Mouse (Mus musculus) embryonic facial prominence, embryonic 12.5 days (tissue): ENCODE results near the gene Dhx32. TPM values are rescaled to one million over a fixed set of nuclear protein-coding genes. Genes with fewer than 3 reads are reported as not detected.

Source experiments
- ATAC-seq: fragments of 200-750 bp; cut with Nextera tagmentation; 2 replicates; pipeline ENCODE4 v1.8.0; 2017; ENCODE audit not compliant: insufficient number of reproducible peaks, insufficient read depth, low FRiP score, low TSS enrichment
- H3K27ac ChIP-seq: fragments of 300-500 bp; sonication (generic); 2 replicates; pipeline ENCODE4 v1.5.1; 2016; ENCODE audit warnings: mild to moderate bottlenecking
- H3K27me3 ChIP-seq: fragments of 300-500 bp; sonication (generic); 2 replicates; pipeline ENCODE4 v1.6.1; 2016; ENCODE audit warnings: mild to moderate bottlenecking, moderate library complexity
- H3K36me3 ChIP-seq: fragments of 300-500 bp; sonication (generic); 2 replicates; pipeline ENCODE4 v1.6.1; 2016; ENCODE audit warnings: mild to moderate bottlenecking
- H3K4me1 ChIP-seq: fragments of 300-500 bp; sonication (generic); 2 replicates; pipeline ENCODE4 v1.6.1; 2016
- H3K4me2 ChIP-seq: fragments of 300-500 bp; sonication (generic); replicated peaks from 2 replicates; pipeline ENCODE4 v1.6.1; 2016; ENCODE audit warnings: mild to moderate bottlenecking, moderate library complexity
- H3K4me3 ChIP-seq: fragments of 300-500 bp; sonication (generic); 2 replicates; pipeline ENCODE4 v1.5.1; 2016; ENCODE audit warnings: mild to moderate bottlenecking
- H3K9ac ChIP-seq: fragments of 300-500 bp; sonication (generic); 2 replicates; pipeline ENCODE4 v1.6.1; 2016; ENCODE audit warnings: mild to moderate bottlenecking, moderate library complexity
- H3K9me3 ChIP-seq: fragments of 300-500 bp; sonication (generic); 2 replicates; pipeline ENCODE4 v1.6.1; 2016; ENCODE audit warnings: mild to moderate bottlenecking, moderate library complexity
- WGBS: fragments of 180-500 bp; shearing (Covaris S2); methylation state at CpG from one replicate; pipeline ENCODE4 v1.1.7; 2016; 5-methylcytosine and 5-hydroxymethylcytosine counted together
- polyA plus RNA-seq: library from polyadenylated mRNA; unstranded; fragments of >200 nt; fragmentation: Nextera tagmentation; extraction: Ambion mirVana; gene quantifications from 2 replicates; pipeline ENCODE4 v1.2.1, GENCODE M21; 2016

The Dhx32 gene
- polyA plus RNA-seq, 1 experiment from 2014 or later, result 28.3 TPM

- H3K9ac ChIP-seq, result no peak overlapping the region
- no peak overlapping the region for H3K27ac ChIP-seq
- 0 out of 2 replicates have a peak, but pooled peaks cover 3% of the 10 kb centered on the region for H3K36me3 ChIP-seq
- ATAC-seq, result no peak
- H3K4me3 ChIP-seq, result no peak overlapping the region
- H3K4me2 ChIP-seq, result no peak overlapping the region
- H3K27me3 ChIP-seq, result no peaks in the 10 kb centered on the region
- no peaks in the 10 kb centered on the region for H3K4me1 ChIP-seq
- WGBS, result 83% methylated on average over 8 of the region's 8 CpGs
- no peaks in the 10 kb centered on the region for H3K9me3 ChIP-seq
Observed at GRCm38 (mm10) chr7:133747372-133747771, 35.2 kb downstream of the Dhx32 start.

- Histone ChIP-seq H3K27me3 (no peaks in the 10 kb centered on the region), H3K4me1 (no peaks in the 10 kb centered on the region), H3K27ac (no peak overlapping the region), H3K4me2 (no peak overlapping the region), H3K4me3 (no peak overlapping the region), H3K9ac (no peak overlapping the region), H3K36me3 (peaks cover 17% of the 10 kb centered on the region; the same call in 1 of the 2 replicates), H3K9me3 (no peaks in the 10 kb centered on the region)
- ATAC-seq, result no peak
- 62% methylated on average over 4 of the region's 4 CpGs for WGBS
Observed at GRCm38 (mm10) chr7:133744701-133745100, 37.8 kb downstream of the Dhx32 start.

GRCm38 (mm10) chr7:133744209-133744608 lies 38.3 kb downstream of the Dhx32 start:
- Histone ChIP-seq H3K4me3 (no peak overlapping the region), H3K4me1 (no peaks in the 10 kb centered on the region), H3K9me3 (no peaks in the 10 kb centered on the region), H3K36me3 (peaks cover 17% of the 10 kb centered on the region; the same call in 1 of the 2 replicates), H3K27ac (no peak overlapping the region), H3K4me2 (no peak overlapping the region), H3K9ac (no peak overlapping the region), H3K27me3 (no peaks in the 10 kb centered on the region)
- no peak for ATAC-seq
- 83% methylated on average over 1 of the region's 1 CpGs for WGBS

- WGBS, result 73% methylated on average over 4 of the region's 4 CpGs
- no peak overlapping the region for H3K4me3 ChIP-seq
Observed at GRCm38 (mm10) chr7:133743611-133744010, 38.9 kb downstream of the Dhx32 start.

GRCm38 (mm10) chr7:133742530-133743325 lies 39.8 kb downstream of the Dhx32 start:
- Histone ChIP-seq H3K4me3 (no peak overlapping the region), H3K9me3 (no peaks in the 10 kb centered on the region), H3K27ac (no peak overlapping the region), H3K27me3 (no peaks in the 10 kb centered on the region), H3K36me3 (peaks cover 17% of the 10 kb centered on the region; the same call in 1 of the 2 replicates), H3K4me1 (no peaks in the 10 kb centered on the region), H3K9ac (no peak overlapping the region), H3K4me2 (no peak overlapping the region)
- no peak for ATAC-seq
- 94% methylated on average over 12 of the region's 12 CpGs for WGBS

More at GRCm38 (mm10) chr7:133743611-133744010, 38.9 kb downstream of the Dhx32 start:
- Histone ChIP-seq H3K27me3 (no peaks in the 10 kb centered on the region), H3K4me1 (no peaks in the 10 kb centered on the region), H3K9ac (no peak overlapping the region), H3K4me2 (no peak overlapping the region), H3K9me3 (no peaks in the 10 kb centered on the region), H3K36me3 (peaks cover 17% of the 10 kb centered on the region; the same call in 1 of the 2 replicates), H3K27ac (no peak overlapping the region)
- ATAC-seq, result no peak

GRCm38 (mm10) chr7:133740558-133740957 lies 42.0 kb downstream of the Dhx32 start:
- Histone ChIP-seq H3K27ac (no peak overlapping the region), H3K9me3 (no peaks in the 10 kb centered on the region), H3K36me3 (peaks cover 13% of the 10 kb centered on the region; the same call in 1 of the 2 replicates), H3K9ac (no peak overlapping the region), H3K27me3 (no peaks in the 10 kb centered on the region), H3K4me1 (no peaks in the 10 kb centered on the region), H3K4me3 (no peak overlapping the region), H3K4me2 (no peak overlapping the region)
- no peak for ATAC-seq
- WGBS, result 89% methylated on average over 7 of the region's 7 CpGs

- Histone ChIP-seq H3K4me2 (no peak overlapping the region), H3K27me3 (no peaks in the 10 kb centered on the region), H3K36me3 (peaks cover 14% of the 10 kb centered on the region; the same call in 1 of the 2 replicates), H3K27ac (no peak overlapping the region), H3K4me1 (no peaks in the 10 kb centered on the region), H3K4me3 (no peak overlapping the region), H3K9ac (no peak overlapping the region), H3K9me3 (no peaks in the 10 kb centered on the region)
- 74% methylated on average over 4 of the region's 4 CpGs for WGBS
- no peak for ATAC-seq
Observed at GRCm38 (mm10) chr7:133731971-133732645, 50.4 kb downstream of the Dhx32 start.

- no peak overlapping the region for H3K4me3 ChIP-seq
- H3K9ac ChIP-seq, result no peak overlapping the region
- no peaks in the 10 kb centered on the region for H3K27me3 ChIP-seq
- H3K36me3 ChIP-seq, result peaks cover 14% of the 10 kb centered on the region; the same call in 1 of the 2 replicates
- no peaks in the 10 kb centered on the region for H3K9me3 ChIP-seq
- 81% methylated on average over 11 of the region's 11 CpGs for WGBS
- H3K4me2 ChIP-seq, result no peak overlapping the region
- no peaks in the 10 kb centered on the region for H3K4me1 ChIP-seq
- no peak for ATAC-seq
- no peak overlapping the region for H3K27ac ChIP-seq
Observed at GRCm38 (mm10) chr7:133730324-133731191, 52.0 kb downstream of the Dhx32 start.

GRCm38 (mm10) chr7:133729351-133729750 lies 53.2 kb downstream of the Dhx32 start:
- H3K9me3 ChIP-seq, result no peaks in the 10 kb centered on the region
- no peak overlapping the region for H3K9ac ChIP-seq
- peaks cover 21% of the 10 kb centered on the region for H3K36me3 ChIP-seq
- 72% methylated on average over 5 of the region's 5 CpGs for WGBS
- no peaks in the 10 kb centered on the region; the same call in 1 of the 2 replicates for H3K4me1 ChIP-seq
- no peak overlapping the region for H3K4me3 ChIP-seq
- H3K27me3 ChIP-seq, result no peaks in the 10 kb centered on the region
- no peak overlapping the region for H3K4me2 ChIP-seq
- no peak for ATAC-seq
- no peak overlapping the region for H3K27ac ChIP-seq

GRCm38 (mm10) chr7:133727027-133727426 lies 55.5 kb downstream of the Dhx32 start:
- no peaks in the 10 kb centered on the region for H3K27me3 ChIP-seq
- no peaks in the 10 kb centered on the region for H3K9me3 ChIP-seq
- no peak overlapping the region for H3K27ac ChIP-seq
- H3K4me2 ChIP-seq, result no peak overlapping the region
- H3K9ac ChIP-seq, result no peak overlapping the region
- WGBS, result 80% methylated on average over 6 of the region's 6 CpGs
- H3K4me3 ChIP-seq, result no peak overlapping the region
- no peaks in the 10 kb centered on the region; the same call in 1 of the 2 replicates for H3K4me1 ChIP-seq
- ATAC-seq, result no peak
- peaks cover 30% of the 10 kb centered on the region for H3K36me3 ChIP-seq

- Histone ChIP-seq H3K9ac (no peak overlapping the region), H3K4me1 (no peaks in the 10 kb centered on the region; the same call in 1 of the 2 replicates), H3K4me2 (no peak overlapping the region), H3K36me3 (peaks cover 42% of the 10 kb centered on the region), H3K4me3 (no peak overlapping the region), H3K27me3 (no peaks in the 10 kb centered on the region), H3K27ac (no peak overlapping the region), H3K9me3 (no peaks in the 10 kb centered on the region)
- WGBS, result 82% methylated on average over 10 of the region's 10 CpGs
- no peak for ATAC-seq
Observed at GRCm38 (mm10) chr7:133725571-133725970, 57.0 kb downstream of the Dhx32 start.
